Mouse (Mus musculus) splenic B cell, adult 2 months (primary cell): ENCODE data around the gene Slc29a3.

ENCODE experiments used
- DNase-seq: peaks from one replicate; pipeline ENCODE4 v3.0.0-alpha.2; 2011; ENCODE audit warnings: low read depth, low spot score
- H3K27me3 ChIP-seq: 2 replicates; pipeline ENCODE4 v1.6.1; 2012; ENCODE audit warnings: mild to moderate bottlenecking, low read length, moderate library complexity, mixed read lengths; ENCODE audit not compliant: control insufficient read depth, poor library complexity, insufficient read depth, severe bottlenecking
- H3K36me3 ChIP-seq: 2 replicates; pipeline ENCODE4 v1.6.1; 2012; ENCODE audit warnings: mild to moderate bottlenecking, low read length, moderate library complexity, mixed read lengths; ENCODE audit not compliant: control insufficient read depth, poor library complexity, insufficient read depth, severe bottlenecking

Slc29a3 gene

DNA sequence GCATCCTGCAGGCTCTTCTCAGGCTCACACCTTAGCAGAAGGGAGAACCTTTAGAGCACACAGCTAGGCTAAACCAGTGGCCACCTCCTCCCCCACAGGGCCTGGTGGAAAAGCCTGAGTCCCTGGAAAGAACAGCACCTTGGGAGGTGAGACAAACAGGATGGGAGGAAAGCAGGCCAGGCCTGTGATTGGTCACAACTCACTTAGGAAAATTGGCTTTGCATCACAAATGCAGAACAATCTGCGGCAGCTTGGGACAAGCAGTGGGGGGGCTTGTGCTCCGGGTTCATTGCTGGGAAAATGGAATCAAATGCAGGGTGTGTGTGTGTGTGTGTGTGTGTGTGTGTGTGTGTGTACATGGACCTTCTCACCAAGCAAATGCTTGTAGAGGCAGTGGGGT is 31.0 kb upstream of the Slc29a3 start:
- DNase-seq = no peak
- Histone ChIP-seq H3K27me3 (no peaks in the 10 kb centered on the region), H3K36me3 (no peaks in the 10 kb centered on the region)

DNA sequence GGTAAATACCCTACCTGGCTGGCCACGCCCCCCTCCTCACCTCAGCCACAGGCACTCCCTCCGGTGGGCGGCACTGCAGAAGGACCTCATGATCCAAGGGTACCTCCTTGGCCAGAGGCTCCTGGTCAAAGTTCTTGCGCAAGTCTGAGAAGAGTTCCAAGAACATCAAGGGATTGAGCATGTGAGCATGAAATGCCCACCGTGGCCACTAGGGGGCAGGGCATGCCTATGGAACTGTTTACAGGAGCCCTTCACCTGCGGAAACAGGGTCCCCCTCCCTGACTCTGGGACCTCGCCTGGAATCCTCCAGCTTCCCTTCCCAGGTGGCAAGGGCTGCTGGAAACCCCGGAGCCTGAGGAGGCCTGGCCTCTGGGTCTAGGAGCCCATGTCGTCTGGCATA is 27.0 kb upstream of the Slc29a3 start:
- Histone ChIP-seq H3K36me3 (no peaks in the 10 kb centered on the region), H3K27me3 (no peaks in the 10 kb centered on the region)
- DNase-seq = peak; percentile 73

DNA sequence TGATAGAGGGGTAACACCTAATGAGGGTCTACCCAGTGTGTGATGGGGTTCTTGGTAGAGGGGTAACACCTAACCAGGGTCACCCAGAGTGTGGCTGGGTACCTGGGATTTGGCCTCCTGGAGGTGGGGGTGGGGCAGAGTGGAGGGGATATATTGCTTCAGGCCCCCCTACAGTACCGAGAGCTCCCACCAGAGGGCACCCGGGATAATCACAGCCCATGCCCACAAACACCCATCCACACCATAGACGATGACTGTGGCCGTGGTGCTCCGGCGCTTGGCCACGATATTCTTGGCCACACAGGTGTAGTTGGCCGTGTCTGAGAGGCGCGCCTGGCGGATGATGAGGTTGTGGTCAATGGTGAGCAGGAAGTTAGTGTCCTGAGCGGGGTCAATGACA is 25.9 kb upstream of the Slc29a3 start:
- no peaks in the 10 kb centered on the region for H3K36me3 ChIP-seq
- no peaks in the 10 kb centered on the region for H3K27me3 ChIP-seq
- peak; percentile 39 for DNase-seq

DNA sequence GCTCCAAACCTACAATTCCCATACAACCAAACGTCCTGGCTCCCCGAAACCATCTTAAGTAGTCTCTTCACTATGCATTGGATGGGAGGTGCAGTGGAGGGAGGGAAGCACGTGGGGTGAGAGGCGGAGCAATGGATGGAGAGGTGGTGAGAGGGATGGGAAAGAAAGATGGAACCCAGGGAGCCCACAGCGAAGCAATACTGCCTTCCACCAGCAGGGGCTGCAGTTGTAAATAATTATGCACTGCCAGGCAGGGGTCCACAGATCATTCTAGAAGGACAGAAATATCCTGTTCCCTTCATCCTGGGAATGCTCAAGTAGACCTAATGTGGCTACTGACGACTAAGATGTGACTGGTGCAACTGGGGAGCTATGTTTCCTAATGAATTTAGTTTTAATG is 22.9 kb upstream of the Slc29a3 start:
- H3K27me3 ChIP-seq = no peaks in the 10 kb centered on the region
- DNase-seq = peak; percentile 26
- H3K36me3 ChIP-seq = no peaks in the 10 kb centered on the region

DNA sequence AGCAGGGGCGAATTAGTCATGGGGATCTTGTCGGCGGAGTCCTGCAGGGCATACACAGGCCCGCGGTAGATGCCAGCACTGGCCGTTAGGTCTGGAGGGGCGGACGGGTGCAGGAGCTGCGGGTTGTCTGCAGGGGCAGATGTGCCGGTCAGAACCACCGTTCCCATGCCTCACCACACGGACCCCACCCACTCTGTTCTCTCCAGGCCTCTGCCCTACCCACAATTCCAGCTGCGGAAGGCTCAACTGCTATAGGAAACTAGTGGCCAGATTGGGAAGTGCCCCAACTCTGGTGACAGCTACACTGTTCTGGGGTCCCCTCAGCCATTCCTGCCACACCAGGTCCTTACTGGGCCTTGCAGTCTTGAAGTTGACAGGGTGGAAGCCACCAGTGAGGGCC is 22.0 kb upstream of the Slc29a3 start:
- no peaks in the 10 kb centered on the region for H3K36me3 ChIP-seq
- no peak for DNase-seq
- no peaks in the 10 kb centered on the region for H3K27me3 ChIP-seq

DNA sequence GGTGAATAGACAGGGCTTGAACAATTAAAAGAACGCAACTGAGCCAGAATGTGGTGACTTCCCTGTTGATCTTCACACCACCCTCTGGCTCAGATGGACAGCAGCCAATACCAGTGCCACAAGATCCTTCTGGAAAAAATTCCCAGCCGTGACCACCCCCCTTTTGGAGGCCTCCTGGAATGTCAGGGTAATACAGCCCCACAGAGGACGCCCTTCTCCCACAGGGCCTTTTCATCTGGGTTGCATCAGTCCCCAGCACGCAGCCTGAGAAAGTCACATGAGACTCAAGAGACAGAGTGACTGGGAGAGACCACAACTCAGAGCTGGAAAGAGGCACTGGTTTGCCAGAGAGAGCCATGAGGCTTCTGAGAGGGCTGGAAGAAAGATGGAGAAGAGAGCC is 18.3 kb upstream of the Slc29a3 start:
- Histone ChIP-seq H3K27me3 (no peaks in the 10 kb centered on the region), H3K36me3 (no peaks in the 10 kb centered on the region)
- DNase-seq = no peak

DNA sequence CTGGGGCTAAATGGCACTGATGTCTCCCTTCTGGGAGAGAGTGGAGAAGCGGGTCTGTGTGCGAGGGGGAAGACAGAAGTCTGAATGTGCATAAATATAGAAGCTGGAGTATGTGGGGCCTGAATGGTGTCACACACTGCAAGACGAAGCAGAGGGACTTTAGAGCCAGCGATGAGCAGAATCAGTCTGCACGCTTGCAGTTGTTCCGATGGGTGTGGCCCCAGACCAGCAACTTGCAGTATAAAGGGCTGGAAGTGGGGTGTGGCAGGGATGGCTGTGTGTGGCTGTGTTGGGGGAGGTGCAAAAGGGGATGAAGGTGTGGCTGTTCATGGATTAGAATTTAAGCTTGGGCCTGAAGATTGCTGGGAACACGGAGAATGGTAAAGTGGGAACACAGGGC is 16.0 kb upstream of the Slc29a3 start:
- no peaks in the 10 kb centered on the region; the same call in 1 of the 2 replicates for H3K27me3 ChIP-seq
- no peak for DNase-seq

GRCm38 (mm10) chr10:60767400-60767799 is 14.8 kb upstream of the Slc29a3 start:
- no peak for DNase-seq
- no peaks in the 10 kb centered on the region for H3K36me3 ChIP-seq
- no peaks in the 10 kb centered on the region; the same call in 1 of the 2 replicates for H3K27me3 ChIP-seq

More for the DNA sequence above, 16.0 kb upstream of the Slc29a3 start:
- H3K36me3 ChIP-seq = no peaks in the 10 kb centered on the region

- no peak for DNase-seq
- Histone ChIP-seq H3K27me3 (no peaks in the 10 kb centered on the region; the same call in 1 of the 2 replicates), H3K36me3 (no peaks in the 10 kb centered on the region)
Measured at GRCm38 (mm10) chr10:60762126-60762525, 9.5 kb upstream of the Slc29a3 start.

DNA sequence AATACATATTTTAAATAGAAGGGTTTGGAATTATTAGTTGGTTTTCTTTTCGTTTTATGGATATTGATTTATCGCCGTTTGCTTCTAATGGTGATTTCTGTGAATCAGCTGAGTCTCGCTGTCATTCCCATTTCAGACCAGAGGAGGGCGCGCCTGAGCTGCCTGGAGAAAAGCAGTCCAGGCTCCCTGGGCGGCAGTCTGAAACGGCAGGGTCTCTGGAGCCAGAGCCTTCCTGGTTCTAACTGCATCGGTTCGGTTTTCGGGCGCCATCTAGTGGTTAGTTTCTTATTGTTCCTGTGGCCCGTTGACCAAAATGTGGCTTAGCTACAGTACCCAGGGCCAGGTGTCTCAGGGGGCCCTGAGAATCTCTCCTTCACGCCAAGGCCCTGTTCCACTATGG is 7.8 kb upstream of the Slc29a3 start:
- DNase-seq = peak; percentile 97
- no peaks in the 10 kb centered on the region; the same call in 1 of the 2 replicates for H3K27me3 ChIP-seq
- H3K36me3 ChIP-seq = no peaks in the 10 kb centered on the region

DNA sequence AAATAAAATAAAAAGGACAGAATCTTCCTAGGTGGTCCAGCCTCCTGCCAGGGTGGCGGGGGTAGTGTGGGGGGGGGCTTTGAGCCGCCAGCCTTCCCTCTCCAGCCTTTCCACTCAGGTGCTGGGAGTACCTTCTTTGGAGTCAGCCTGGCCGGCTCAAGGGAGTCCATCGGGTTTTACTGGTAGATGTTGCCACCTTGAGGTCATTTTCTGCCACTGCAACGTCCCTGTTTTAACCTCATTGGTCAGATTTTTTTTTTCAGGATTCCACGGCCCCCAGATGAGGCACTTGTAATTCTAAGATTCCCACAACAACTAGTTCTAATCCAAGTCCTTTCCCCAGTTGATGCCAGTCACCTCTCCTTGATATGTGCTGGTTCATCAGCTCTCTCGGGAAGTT is 4.4 kb upstream of the Slc29a3 start:
- DNase-seq = peak; percentile 77
- Histone ChIP-seq H3K27me3 (no peaks in the 10 kb centered on the region), H3K36me3 (no peaks in the 10 kb centered on the region)

GRCm38 (mm10) chr10:60756146-60756545 is 3.6 kb upstream of the Slc29a3 start:
- H3K36me3 ChIP-seq = no peaks in the 10 kb centered on the region
- no peak for DNase-seq
- H3K27me3 ChIP-seq = no peaks in the 10 kb centered on the region

DNA sequence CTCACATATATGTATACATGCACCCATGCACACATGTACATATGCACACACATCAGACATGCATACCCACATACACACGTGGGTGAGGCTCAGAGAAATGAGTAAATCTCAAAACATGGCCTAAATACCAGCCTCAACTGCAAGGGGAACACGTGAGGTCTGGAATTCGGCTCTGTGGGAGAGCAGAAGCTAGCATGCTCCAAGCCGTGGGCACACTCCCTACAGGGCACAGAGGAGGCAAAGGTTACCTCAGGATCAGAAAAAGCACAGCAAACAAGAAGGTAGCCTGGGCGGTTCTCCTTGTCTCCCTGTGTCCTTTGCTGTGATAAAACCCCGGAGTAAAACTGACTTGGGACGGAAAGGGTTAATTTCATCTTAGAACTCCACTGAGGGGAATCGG is 1.3 kb upstream of the Slc29a3 start:
- no peaks in the 10 kb centered on the region for H3K27me3 ChIP-seq
- peaks cover 2% of the 10 kb centered on the region; the same call in 1 of the 2 replicates for H3K36me3 ChIP-seq
- no peak for DNase-seq

DNA sequence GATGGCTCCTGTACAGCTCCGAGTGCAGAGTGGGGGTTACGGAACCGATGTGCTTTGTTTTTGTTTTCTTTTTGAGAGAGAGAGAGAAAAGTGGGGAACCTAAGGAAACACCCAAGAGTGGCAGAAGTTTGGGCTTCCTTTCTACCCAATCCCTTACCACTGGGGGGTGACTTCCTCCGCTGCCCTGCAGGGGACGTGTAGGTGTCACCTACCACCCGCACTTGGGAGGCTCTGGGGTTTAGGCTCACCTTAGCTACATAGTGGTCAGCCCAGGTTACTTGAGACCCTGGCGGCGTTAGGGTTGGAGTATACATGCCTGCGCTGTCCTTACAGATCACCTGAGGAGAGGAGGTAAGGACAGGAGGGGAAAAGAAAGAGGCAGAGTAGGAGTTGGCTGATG is 667 bp upstream of the Slc29a3 start:
- peak; percentile 18 for DNase-seq
- peaks cover 2% of the 10 kb centered on the region; the same call in 1 of the 2 replicates for H3K36me3 ChIP-seq
- no peaks in the 10 kb centered on the region for H3K27me3 ChIP-seq

GRCm38 (mm10) chr10:60747667-60748212 is 4.9 kb downstream of the Slc29a3 start:
- Histone ChIP-seq H3K36me3 (peaks cover 2% of the 10 kb centered on the region; the same call in 1 of the 2 replicates), H3K27me3 (no peaks in the 10 kb centered on the region)
- DNase-seq = no peak

DNA sequence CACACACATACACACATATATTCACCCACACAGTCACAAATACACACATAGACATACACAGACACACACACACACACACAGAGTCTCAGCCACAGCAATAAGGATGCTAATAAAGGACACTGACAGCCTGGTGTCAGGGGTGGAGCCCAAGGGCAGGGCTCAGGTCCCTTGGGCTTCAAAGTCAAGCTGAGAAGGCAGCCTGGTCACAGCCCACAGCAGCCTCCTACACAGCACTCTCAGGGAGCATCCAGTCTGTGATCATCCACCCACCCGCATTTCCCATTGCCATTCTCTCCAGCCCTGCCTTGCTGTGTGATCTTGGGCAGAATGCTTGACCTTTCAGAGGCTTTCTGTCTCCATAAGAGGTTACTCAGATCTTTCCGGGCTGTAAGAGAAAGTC is 6.1 kb downstream of the Slc29a3 start:
- peaks cover 2% of the 10 kb centered on the region; the same call in 1 of the 2 replicates for H3K36me3 ChIP-seq
- peak; percentile 68 for DNase-seq

More for the DNA sequence above, 6.1 kb downstream of the Slc29a3 start:
- no peaks in the 10 kb centered on the region for H3K27me3 ChIP-seq
